Mouse (Mus musculus) liver, postnatal 0 days (tissue): ENCODE results near the gene Vamp5.

Source experiments
- CTCF ChIP-seq: sonication (generic); IDR thresholded peaks from 2 replicates; pipeline ENCODE4 v1.5.1; 2016; ENCODE audit warnings: antibody characterized with exemption, low read depth
- EP300 ChIP-seq: IDR thresholded peaks from 2 replicates; pipeline ENCODE4 v1.6.1; 2016; ENCODE audit warnings: antibody characterized with exemption, low read depth, mild to moderate bottlenecking

DNA sequence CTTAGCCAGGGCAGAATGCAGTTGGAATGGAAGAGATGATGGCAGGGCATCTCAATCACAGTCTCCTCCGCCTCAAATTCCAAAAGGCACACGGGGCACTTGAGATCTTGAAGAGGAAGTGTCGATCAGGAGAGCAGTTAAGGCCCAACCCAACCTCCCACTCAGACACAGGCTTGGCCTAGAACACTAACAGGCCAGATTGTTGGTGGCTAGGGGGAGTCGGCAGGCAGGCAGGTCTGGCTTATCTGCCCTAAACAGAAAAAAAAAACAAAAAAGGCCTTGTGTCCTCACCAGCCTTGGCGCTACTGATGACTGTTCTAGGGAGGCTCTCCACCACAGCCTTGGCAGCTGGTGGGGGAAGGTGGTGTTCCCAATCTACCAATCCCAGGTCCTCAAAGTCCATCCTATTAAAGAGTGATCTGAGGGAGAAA is 19.1 kb downstream of the Vamp5 start:
- TF ChIP-seq CTCF = no peak
- no peak for TF ChIP-seq EP300
